Mouse (Mus musculus): Measurements from ENCODE around the gene Hkdc1. TPM values are rescaled to one million over a fixed set of nuclear protein-coding genes. Genes with fewer than 3 reads are reported as not detected.
A peak's percentile ranks its signal among the peaks of the same experiment; 100 is the strongest.

Gene Hkdc1
- total RNA-seq, 2 experiments from 2014 or later, result not detected

- intact Hi-C loops (cut with DNase I), result no loop called here
- DNase-seq, result peak; percentile 39 to 51
Measured at GRCm38 (mm10) chr10:62401641-62402111, 20.6 kb downstream of the Hkdc1 start.

- no peak for DNase-seq
- intact Hi-C loops (cut with DNase I), result no loop called here
Measured at GRCm38 (mm10) chr10:62383011-62383410, 39.3 kb downstream of the Hkdc1 start.

GRCm38 (mm10) chr10:62380936-62381335, 41.4 kb downstream of the Hkdc1 start:
- intact Hi-C loops (cut with DNase I), result loop anchor here (1.0 kb wide), 1 partner anchor 106 kb away; no protein-coding TSS in a partner anchor
- DNase-seq, result no peak

DNA sequence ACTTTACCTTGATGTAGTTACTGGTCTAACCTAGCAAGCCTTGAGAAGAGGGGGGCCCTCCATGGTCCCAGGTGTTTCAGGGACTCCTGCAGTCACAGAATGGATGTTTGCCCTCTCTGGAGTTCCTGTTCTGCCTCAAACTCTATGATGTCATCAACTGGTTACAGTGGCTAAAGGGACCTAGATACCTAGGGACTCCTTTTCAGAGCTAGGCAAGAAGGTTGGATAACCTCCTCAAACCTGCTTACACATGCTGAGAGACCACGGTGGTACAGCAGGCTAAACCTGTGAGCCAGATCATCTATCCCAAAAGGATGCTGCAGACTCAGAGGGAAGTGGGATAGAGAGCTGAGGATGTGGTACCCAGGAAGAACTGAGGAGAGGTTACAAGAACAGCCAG, 42.5 kb downstream of the Hkdc1 start, which contains the start of gene Hk1:
TSS of gene Hk1 (minus strand) at position 101 of the 400 bp plus-strand sequence.
- intact Hi-C loops (cut with DNase I), result loop anchor here (10.0 kb wide), 1 partner anchor 195 kb away; no protein-coding TSS in a partner anchor

DNA sequence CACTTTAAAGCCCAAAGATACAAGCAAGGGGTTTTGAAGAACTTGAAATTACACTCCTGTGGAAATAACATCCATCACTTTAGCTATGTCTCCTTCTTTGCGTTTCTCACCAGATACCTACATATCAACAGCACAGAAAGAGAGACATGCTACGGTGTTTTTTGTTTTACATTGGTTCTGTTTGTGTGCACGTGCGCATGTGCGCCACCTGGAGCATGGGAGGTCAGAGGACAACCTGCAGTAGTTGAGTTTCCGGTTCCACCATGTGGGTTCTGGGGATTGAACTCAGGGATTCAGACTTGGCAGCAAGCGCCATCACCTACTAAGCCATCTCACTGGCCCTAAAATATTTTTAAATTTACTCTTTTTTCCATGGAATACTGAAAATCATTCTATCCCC, 63.5 kb downstream of the Hkdc1 start:
- intact Hi-C loops (cut with DNase I), result no loop called here
- DNase-seq, result no peak

More for the DNA sequence above, 42.5 kb downstream of the Hkdc1 start, which contains the start of gene Hk1:
- no peak for DNase-seq

DNA sequence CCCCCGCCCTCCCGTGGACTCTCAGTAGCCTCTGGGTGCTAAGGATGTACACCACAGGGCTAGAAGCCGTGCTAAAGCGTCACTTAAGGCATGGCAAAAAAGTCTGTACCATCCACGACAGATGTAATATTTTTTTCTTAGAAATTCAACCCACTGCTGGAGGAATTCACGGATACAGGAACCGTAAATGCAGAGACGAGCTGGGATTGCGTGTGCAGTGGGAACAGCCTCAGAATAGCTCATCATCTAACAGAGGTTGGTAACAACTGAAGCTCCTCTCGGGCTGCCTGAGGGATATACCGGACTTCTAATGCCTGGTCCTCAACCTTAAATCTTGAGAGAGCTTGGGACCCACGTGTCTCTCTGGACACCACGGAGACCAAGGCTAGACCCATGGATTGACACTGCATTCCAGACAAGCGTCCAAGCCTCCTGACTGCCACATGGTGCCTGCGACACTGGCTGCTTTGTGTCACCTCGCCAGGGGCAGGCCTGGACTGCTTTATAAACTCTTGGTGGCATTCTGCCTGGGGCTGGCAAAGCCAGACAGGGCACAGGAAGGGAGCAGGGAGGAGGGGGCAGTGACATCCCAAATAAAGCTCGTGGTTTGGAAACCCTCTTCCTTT, 66.1 kb downstream of the Hkdc1 start:
- DNase-seq, result peak; percentile 47 to 60
- intact Hi-C loops (cut with DNase I), result no loop called here

DNA sequence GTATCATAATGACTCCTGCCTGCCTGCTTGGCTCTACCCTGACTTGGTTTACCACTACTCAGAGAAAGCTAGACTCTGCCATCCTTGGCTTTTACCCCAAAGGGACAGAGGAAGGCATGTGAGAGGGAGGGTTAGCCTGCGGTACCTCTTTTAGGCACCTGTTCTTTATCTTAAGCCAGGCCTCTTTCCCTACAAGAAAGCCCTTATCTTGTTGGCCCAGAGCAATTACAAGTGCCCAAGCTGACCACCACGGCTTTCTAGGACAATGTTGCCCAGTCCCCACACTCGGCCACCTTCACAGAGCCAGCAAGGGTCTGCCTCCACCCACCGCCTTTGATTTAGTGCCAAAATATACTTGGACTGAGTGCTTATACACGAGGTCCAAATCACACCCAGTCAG, 77.1 kb downstream of the Hkdc1 start:
- DNase-seq, result no peak
- intact Hi-C loops (cut with DNase I), result no loop called here

DNA sequence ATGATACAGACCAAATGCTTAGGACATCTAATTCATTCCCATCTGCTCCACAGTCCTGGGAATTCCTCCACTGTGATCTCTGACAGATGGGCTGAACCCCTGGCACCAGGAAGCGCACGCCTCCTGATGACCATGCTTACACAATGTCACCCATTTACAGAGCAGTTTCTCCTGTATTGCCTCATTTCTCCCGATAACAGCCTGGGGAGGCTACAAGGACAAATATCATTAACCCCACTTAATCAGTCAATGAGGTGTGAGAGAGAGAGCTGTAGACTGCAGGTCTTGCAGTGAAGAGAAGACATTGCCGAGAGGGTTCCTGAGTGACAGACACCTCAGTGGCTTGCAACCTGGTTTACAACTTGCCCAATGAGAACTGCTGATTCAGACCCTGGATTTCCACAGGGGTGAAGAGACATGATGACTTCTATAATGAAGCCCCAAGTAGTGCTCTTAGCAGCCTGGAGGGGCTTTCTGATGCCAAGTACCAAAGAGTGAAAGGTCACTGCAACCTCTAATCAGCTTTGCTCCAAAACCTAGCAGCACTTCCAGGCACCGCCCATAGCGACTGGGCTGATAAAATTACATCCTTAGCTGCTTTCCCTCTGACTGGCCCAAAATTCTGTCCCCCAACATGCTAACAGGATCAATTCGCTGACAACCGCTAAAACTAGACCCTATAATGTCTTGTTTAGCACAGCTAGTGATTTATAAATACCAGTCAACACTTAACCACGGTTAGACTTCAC, 78.1 kb downstream of the Hkdc1 start:
- no peak for DNase-seq
- intact Hi-C loops (cut with DNase I), result loop anchor here (5.0 kb wide), 2 partner anchors 63 to 67 kb away; no protein-coding TSS in a partner anchor

DNA sequence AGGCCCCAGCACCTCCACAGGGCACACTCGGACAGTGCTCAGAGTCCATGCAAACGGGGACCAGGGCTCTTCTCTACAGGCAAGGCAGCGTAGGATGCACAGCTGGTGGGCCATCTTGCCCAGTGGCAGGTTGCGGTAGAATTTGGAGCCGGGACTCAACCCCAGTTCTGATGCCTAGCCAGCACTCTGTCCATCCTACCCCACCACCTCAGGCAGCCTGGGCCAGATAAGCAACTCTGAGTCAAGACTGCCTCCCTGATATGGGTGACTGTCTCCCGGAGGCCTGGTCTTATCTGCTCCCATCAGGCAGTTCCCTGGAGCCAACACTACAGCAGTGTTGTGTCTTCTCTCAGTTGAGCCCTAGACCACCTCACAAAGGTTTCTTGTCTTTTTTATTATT, 79.8 kb downstream of the Hkdc1 start:
- intact Hi-C loops (cut with DNase I), result loop anchor here (5.0 kb wide), 2 partner anchors 65 kb away; no protein-coding TSS in a partner anchor
- no peak for DNase-seq

GRCm38 (mm10) chr10:62341956-62342355, 80.3 kb downstream of the Hkdc1 start:
- DNase-seq, result no peak
- intact Hi-C loops (cut with DNase I), result loop anchor here (5.0 kb wide), 2 partner anchors 65 kb away; no protein-coding TSS in a partner anchor

DNA sequence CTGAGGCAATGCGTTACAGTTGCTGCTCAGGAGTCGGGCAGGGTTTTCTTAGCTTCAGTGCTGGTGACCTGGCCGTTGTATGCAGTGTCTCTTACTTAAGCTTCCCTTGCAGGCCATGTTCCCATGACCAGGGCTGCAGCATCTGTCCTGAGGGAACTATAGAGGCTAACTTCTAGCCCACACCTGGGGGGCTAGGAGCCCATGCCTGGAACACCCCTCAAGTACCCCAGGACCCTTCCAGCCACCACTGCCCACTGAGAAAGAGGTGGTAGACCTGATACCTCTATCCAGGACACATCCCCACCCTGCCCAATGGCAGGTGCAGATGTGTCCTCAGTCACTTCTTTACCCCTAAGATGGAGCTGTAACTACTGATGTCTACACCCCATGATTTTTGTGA, 81.3 kb downstream of the Hkdc1 start:
- intact Hi-C loops (cut with DNase I), result loop anchor here (5.0 kb wide), 2 partner anchors 64 to 66 kb away; no protein-coding TSS in a partner anchor
- no peak for DNase-seq

GRCm38 (mm10) chr10:62340095-62340731, 82.1 kb downstream of the Hkdc1 start:
- intact Hi-C loops (cut with DNase I), result loop anchor here (5.0 kb wide), 2 partner anchors 63 to 67 kb away; no protein-coding TSS in a partner anchor
- peak; percentile 97 to 98 for DNase-seq

DNA sequence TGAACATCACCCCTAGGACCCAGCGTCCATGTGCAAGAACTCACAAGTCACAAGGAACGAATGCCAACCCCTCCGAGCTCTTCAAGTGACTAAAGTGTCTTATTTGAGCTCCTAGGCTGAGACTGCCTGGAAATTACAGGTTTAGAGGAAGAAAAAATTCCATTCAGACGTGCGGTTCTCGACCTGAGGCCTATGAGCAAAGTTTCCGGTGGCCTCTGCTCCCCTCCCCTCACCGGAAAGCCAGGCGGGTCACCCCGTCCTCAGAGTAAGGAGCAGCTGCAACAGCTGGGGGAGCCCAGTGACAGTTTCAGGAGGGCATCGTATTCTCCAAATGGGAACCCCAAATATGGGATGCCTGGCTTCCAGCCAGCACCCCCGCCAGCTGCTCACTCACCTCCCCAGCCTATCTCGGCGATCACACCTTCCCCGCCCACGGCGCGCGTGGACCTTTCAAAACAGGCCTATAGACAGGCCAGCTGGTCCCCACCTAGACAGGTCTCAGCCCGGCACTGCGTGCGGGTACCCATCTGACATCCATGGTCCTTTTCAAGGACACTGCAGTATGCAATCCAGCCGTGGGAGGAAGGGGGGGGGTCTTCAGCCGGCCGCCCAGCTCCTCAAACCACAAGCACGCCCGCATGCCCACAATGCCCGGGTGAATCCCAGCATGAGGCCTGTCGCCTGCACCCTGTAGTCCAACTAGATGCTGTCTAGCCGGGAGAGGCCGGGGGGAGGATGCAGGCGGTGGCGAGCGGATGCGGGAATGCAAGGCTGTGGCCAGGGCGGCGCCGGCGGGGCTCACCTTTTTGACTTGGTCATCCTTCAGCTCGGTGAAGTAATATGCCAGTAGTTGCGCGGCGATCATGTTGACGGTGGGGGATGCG, 82.8 kb downstream of the Hkdc1 start:
- intact Hi-C loops (cut with DNase I), result loop anchor here (5.0 kb wide), 2 partner anchors 62 to 68 kb away; no protein-coding TSS in a partner anchor
- DNase-seq, result peak; percentile 55

- DNase-seq, result peak in 1 of 2 experiments; percentile 37
- intact Hi-C loops (cut with DNase I), result no loop called here
Measured at GRCm38 (mm10) chr10:62338626-62339025, 83.7 kb downstream of the Hkdc1 start.

- intact Hi-C loops (cut with DNase I), result no loop called here
- no peak for DNase-seq
Measured at GRCm38 (mm10) chr10:62338176-62338575, 84.1 kb downstream of the Hkdc1 start.

GRCm38 (mm10) chr10:62336601-62337578, 85.4 kb downstream of the Hkdc1 start:
- intact Hi-C loops (cut with DNase I), result no loop called here
- DNase-seq, result peak; percentile 41 to 49

DNA sequence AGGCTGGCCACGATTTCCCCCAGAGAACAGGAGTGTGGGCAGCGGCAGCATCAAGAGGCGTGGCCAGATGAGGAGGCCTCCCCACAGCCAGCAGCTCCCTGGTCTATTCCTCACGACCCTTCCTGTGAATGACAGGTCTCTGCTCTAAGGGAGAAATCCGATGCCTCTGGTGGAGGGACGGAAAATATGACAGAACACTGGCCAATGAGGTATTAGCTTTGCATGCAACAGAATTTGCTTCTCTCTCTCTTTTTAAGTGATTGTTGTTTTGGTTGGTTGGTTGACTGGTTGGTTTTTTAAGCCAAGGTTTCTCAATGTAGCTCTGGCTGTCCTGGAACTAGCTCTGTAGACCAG, 86.9 kb downstream of the Hkdc1 start:
- no peak for DNase-seq
- intact Hi-C loops (cut with DNase I), result no loop called here

- intact Hi-C loops (cut with DNase I), result no loop called here
- no peak for DNase-seq
Measured at GRCm38 (mm10) chr10:62334686-62335422, 87.4 kb downstream of the Hkdc1 start.
